Mouse (Mus musculus) kidney, adult 10 weeks (tissue): ENCODE measurements around the gene Slc22a29. TPM values are rescaled to one million over a fixed set of nuclear protein-coding genes. Genes with fewer than 3 reads are reported as not detected.

Experiments
- polyA plus RNA-seq: library from polyadenylated mRNA; stranded (reverse); fragments of 350-450 nt; fragmentation: Illumina TruSeq; extraction: RNeasy Lipid Tissue Mini Kit (QIAGEN cat#74804); gene quantifications from one replicate; pipeline ENCODE4 v1.2.3, GENCODE M21; 2014; ENCODE audit warnings: low read depth, low replicate concordance

The Slc22a29 gene
- 179 TPM for polyA plus RNA-seq

DNA sequence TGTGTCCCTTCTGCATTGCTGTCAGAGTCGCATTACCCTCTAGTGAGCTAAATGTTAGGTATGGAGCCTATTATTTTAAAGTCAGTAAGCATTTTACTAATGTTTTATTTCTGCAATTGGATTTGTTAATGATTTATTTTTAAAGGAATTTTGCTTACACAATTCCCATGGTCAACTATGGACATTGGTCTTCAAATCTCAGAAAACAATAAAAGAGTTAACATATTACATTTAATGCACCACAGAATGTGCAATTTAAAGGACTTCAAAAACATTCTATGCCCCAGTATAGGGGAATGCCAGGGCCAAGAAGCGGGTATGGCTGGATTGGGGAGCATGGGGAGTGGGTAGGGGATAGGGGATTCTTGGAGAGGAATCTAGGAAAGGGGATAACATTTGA is at the start of gene Slc22a29:
Slc22a29 (minus strand) TSS at position 101 of the 400 bp plus-strand sequence.

DNA sequence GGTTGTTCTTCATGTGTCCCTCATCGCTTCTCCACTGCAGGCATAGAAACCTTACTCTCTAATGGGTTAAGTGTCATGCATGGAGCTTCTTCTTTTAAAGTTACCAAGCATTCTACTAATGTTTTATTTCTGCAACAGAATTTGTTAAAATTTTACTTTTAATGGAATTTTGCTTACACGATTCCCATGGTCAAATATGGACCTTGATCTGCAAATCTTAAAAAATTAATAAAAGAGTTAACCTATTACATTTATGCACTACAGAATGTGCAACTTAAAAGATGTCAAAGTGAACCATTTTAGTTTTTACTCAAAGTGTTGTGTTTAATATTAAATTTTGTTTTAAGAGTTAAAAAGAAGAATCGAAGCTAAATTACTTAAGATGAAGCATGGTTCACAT is 86.8 kb downstream of the Slc22a29 start, which contains the start of gene Slc22a28:
Slc22a28 (minus strand) TSS at position 102 of the 400 bp plus-strand sequence.

Other genes with a start within 250 kb of the Slc22a29 start
- 55.9 TPM for gene Slc22a28, start 86.9 kb downstream of the Slc22a29 start, polyA plus RNA-seq
- gene Slc22a30, start 186.2 kb upstream of the Slc22a29 start, polyA plus RNA-seq, result 19.6 TPM